ENCODE assay signal across 8 mouse cellular contexts in genomic region chr5:124029220-124030035, GRCm38 (mm10). TPM values are rescaled to one million over a fixed set of nuclear protein-coding genes. Genes with fewer than 3 reads are reported as not detected.
A peak's percentile ranks its signal among the peaks of the same experiment; 100 is the strongest.
DNase-seq lines count a peak whose midpoint lies in the region; ATAC-seq lines count a peak whose summit lies in the region.
"Had no signal": no experiment of that assay in that cellular context is flagged by ENCODE, and none has a peak within 500 bp of the region (broad histone marks: within the 10 kb centered on the region; RNA-seq: fewer than 3 reads in every experiment).

No protein-coding gene starts in this region.

- DNase-seq in left cerebral cortex, postnatal 4 days = peak; percentile 39
- no peak for DNase-seq in left cerebral cortex, postnatal 14 days (ENCODE audit: low spot score in 2 of 2)
- no peak for DNase-seq in embryonic facial prominence, embryonic 14.5 days (ENCODE audit: low spot score)
- no peak for DNase-seq in hindbrain, embryonic 14.5 days (ENCODE audit: low spot score)
- DNase-seq in naive thymus-derived CD4-positive, alpha-beta T cell, adult 2 months (ENCODE audit: low read depth) = peak; percentile 70
- DNase-seq in right cerebral cortex, adult 18-20 months = no peak
- no peak for DNase-seq in spleen, adult 18-20 months
- DNase-seq: kidney, adult 18-20 months had no signal

- H3K27ac ChIP-seq in embryonic facial prominence, embryonic 14.5 days (replicated peaks; ENCODE audit: low read depth, low read length) = no peak overlapping the region
- H3K27ac ChIP-seq in hindbrain, embryonic 14.5 days = peak overlapping the region; percentile 97; the same call in 1 of the 2 replicates

- peak overlapping the region; percentile 94; the same call in 1 of the 2 replicates for H3K4me3 ChIP-seq in embryonic facial prominence, embryonic 14.5 days (ENCODE audit: low read depth, low read length)
- H3K4me3 ChIP-seq in hindbrain, embryonic 14.5 days (replicated peaks; ENCODE audit: low read length) = peak overlapping the region; percentile 96

- 80% methylated on average over 19 of the region's 19 CpGs for WGBS in embryonic facial prominence, embryonic 14.5 days
- 78% methylated on average over 19 of the region's 19 CpGs for WGBS in hindbrain, embryonic 14.5 days

- no peaks in the 10 kb centered on the region for H3K27me3 ChIP-seq in embryonic facial prominence, embryonic 14.5 days (replicated peaks; ENCODE audit: control insufficient read depth, insufficient read depth, low read length)
- H3K27me3 ChIP-seq in hindbrain, embryonic 14.5 days (ENCODE audit: control insufficient read depth, insufficient read depth, low read length) = no peaks in the 10 kb centered on the region

- intact Hi-C loops in left cerebral cortex, postnatal 4 days (cut with DNase I) = no loop called here
- intact Hi-C loops in left cerebral cortex, postnatal 14 days (cut with DNase I) = loop anchor here (2.0 kb wide), 1 partner anchor 25 kb away; no protein-coding TSS in a partner anchor

- H3K4me1 ChIP-seq in embryonic facial prominence, embryonic 14.5 days (ENCODE audit: control insufficient read depth, insufficient read depth, low read length) = peaks cover 19% of the 10 kb centered on the region
- H3K4me1 ChIP-seq in hindbrain, embryonic 14.5 days (replicated peaks; ENCODE audit: control insufficient read depth, insufficient read depth, low read length) = peaks cover 55% of the 10 kb centered on the region

- H3K36me3 ChIP-seq in embryonic facial prominence, embryonic 14.5 days (ENCODE audit: control insufficient read depth, insufficient read depth, low read length) = peaks cover 17% of the 10 kb centered on the region; the same call in 1 of the 2 replicates
- no peaks in the 10 kb centered on the region; the same call in 1 of the 2 replicates for H3K36me3 ChIP-seq in hindbrain, embryonic 14.5 days (replicated peaks; ENCODE audit: control insufficient read depth, insufficient read depth)

- peak overlapping the region; percentile 89; the same call in 1 of the 2 replicates for H3K4me2 ChIP-seq in embryonic facial prominence, embryonic 14.5 days (ENCODE audit: low read depth, low read length)
- peak overlapping the region; percentile 86 for H3K4me2 ChIP-seq in hindbrain, embryonic 14.5 days (replicated peaks)

- H3K9me3 ChIP-seq in embryonic facial prominence, embryonic 14.5 days (ENCODE audit: control insufficient read depth, low read length) = no peaks in the 10 kb centered on the region
- no peaks in the 10 kb centered on the region for H3K9me3 ChIP-seq in hindbrain, embryonic 14.5 days (ENCODE audit: control insufficient read depth, low read length)

- H3K9ac ChIP-seq in embryonic facial prominence, embryonic 14.5 days (ENCODE audit: low read depth, low read length) = 0 out of 2 replicates have a peak overlapping the region, but pooled peaks have one; percentile 96
- H3K9ac ChIP-seq in hindbrain, embryonic 14.5 days = peak overlapping the region; percentile 28; the same call in 1 of the 2 replicates

- no peak for ATAC-seq in embryonic facial prominence, embryonic 14.5 days (ENCODE audit: low read depth)
- no peak for ATAC-seq in hindbrain, embryonic 14.5 days (ENCODE audit: low FRiP score)

RNA-seq across cellular contexts. Expression of gene Vps37b, which starts 2.6 kb away (rescaled TPM):
- 10 to 100 TPM; 46.2 to 49.9 TPM for total RNA-seq in left cerebral cortex, postnatal 4 days (2021)
- 10 to 100 TPM; 51.4 to 58.3 TPM for total RNA-seq in left cerebral cortex, postnatal 14 days (2021)
- 30.4 and 31.7 TPM in 2 replicates for polyA plus RNA-seq in embryonic facial prominence, embryonic 14.5 days (2014; fragmentation: Nextera tagmentation; extraction: Ambion mirVana)
- polyA plus RNA-seq in hindbrain, embryonic 14.5 days (2014; fragmentation: Nextera tagmentation; extraction: Ambion mirVana) = 59.5 and 61.7 TPM in 2 replicates

RNA-seq across cellular contexts. Expression of gene Hip1r, which starts 56.0 kb away (rescaled TPM):
- 10 to 100 TPM; 83.2 to 84.8 TPM for total RNA-seq in left cerebral cortex, postnatal 4 days (2021)
- total RNA-seq in left cerebral cortex, postnatal 14 days (2021) = 10 to 100 TPM; 82.6 to 85.0 TPM
- 7.5 and 8.4 TPM in 2 replicates for polyA plus RNA-seq in embryonic facial prominence, embryonic 14.5 days (2014; fragmentation: Nextera tagmentation; extraction: Ambion mirVana)
- polyA plus RNA-seq in hindbrain, embryonic 14.5 days (2014; fragmentation: Nextera tagmentation; extraction: Ambion mirVana) = 22.4 and 27.9 TPM in 2 replicates

Comparison
In these comparisons a context has a peak if more than half of its experiments do, and no peak if none do; other contexts are left out.
1. DNase-seq: peak in left cerebral cortex, postnatal 4 days (single experiment) and naive thymus-derived CD4-positive, alpha-beta T cell, adult 2 months (single experiment); none in left cerebral cortex, postnatal 14 days (0 of 2), embryonic facial prominence, embryonic 14.5 days (single experiment), hindbrain, embryonic 14.5 days (single experiment), right cerebral cortex, adult 18-20 months (single experiment) and spleen, adult 18-20 months (0 of 2).